Mouse (Mus musculus): ENCODE measurements around the gene Hspb11. TPM values are rescaled to one million over a fixed set of nuclear protein-coding genes. Genes with fewer than 3 reads are reported as not detected.

Gene Hspb11
- total RNA-seq, 4 experiments from 2014 or later = 18.9 to 24.1 (median 21.0) TPM

GRCm38 (mm10) chr4:107250494-107250893 is 2.9 kb upstream of the Hspb11 start:
- DNase-seq (ENCODE audit: low spot score in 2 of 2) = peak in 1 of 2 experiments; percentile 30

DNA sequence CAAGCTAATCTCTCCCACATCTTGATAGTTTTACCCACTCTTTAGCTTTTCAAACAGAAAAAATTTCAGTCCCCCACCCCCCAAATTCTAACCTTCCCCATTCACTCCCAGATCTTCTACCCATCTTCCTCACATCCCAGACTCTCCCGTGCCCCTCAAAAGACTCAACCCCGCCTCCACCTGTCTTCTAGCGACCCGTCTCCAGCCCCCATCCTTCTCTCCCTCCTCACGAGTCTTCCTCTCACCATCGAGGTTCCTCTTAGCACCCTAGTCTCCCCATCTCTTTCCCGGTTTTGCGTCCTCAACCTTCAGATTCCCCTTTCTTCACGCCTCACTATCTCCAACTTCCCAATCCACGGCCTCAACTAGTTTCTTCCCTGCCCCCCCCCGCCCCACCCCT is 871 bp upstream of the Hspb11 start:
- DNase-seq (ENCODE audit: low spot score in 2 of 2) = no peak

DNA sequence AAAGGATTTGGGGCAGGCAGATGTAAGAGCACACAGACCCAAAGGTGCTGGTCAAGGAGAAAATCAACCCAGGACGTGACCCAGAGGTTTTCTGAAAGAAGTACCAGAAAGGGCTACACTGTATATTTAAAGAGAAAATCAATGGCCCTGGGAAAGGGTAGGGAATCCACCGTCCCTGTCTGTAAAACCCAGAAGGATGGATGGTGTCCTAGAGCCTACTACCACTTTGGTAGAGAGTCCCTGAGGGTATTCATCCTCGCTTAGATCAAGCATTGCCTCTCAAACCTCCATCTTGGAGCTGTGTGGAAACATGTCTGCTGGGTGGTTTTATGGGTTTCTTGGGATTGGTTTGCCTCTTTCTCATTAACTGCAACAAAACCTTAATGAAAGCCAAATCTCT is 1.0 kb downstream of the Hspb11 start:
- no peak for DNase-seq (ENCODE audit: low spot score in 2 of 2)

GRCm38 (mm10) chr4:107260001-107260400 is 6.6 kb downstream of the Hspb11 start:
- no peak for DNase-seq (ENCODE audit: low spot score in 2 of 2)

DNA sequence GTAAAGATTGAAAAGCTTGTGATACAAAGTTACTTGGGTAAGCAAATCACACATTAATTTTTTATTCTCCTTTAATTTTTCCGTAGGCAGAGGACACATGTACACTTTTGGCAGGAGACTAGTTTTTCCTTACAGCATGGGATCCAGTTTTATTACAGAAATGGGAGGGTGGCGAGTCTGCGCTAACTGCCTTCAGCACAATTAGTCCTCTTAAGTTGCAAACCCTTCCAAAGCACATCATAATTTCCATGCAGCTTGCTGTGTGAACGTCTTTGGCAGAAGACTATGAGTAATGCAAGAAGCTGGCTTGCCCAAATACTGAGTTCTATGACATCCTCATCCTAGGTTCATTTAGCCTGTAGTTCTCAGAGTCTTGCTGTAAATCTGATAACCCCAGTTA is 20.3 kb downstream of the Hspb11 start:
- no peak for DNase-seq (ENCODE audit: low spot score in 2 of 2)

DNA sequence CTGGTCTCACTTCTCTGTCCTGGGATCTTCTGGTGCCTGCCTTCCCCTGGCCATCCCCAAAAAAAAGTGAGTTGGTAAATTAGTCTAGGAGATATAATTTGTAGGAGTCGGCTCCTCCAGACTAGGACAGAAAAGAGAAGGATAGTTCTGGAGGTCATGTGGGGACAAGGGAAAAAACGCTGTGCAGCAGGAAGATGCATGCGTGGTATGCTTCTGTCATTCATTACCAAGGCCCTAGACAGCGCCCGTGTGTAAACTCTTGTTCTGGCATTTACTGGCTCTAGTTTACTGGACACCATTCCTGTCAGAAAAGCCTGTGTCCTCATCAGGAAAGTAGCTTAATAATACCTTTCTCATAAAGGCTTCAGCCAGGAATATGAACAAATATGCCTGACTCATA is 21.1 kb downstream of the Hspb11 start:
- no peak for DNase-seq (ENCODE audit: low spot score in 2 of 2)

DNA sequence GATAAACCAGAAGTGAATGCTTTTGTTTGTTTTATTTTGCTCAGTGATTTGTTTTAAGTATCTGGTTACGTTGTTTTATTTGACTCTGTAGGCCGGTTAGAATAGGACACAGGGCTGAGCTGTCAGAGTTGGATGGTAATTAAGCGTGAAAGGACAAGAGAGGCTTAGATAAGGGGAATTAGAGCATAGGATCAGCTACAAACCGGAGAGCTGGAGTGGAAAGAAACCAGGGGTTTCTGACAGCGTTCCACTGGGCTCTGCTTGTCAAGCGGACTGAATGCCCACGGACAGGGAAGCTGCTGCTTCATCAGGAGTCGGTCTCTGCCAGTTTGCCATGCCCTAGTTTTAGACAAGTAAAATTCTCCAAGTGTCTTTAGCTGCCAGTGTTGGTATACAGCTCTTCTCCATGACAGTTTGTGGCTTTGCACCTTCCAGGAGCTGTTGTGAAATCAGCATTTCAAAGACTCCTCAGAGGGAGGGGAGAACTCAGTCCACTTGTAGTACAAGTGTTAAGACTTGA is 24.9 kb downstream of the Hspb11 start:
- no peak for DNase-seq (ENCODE audit: low spot score in 2 of 2)

DNA sequence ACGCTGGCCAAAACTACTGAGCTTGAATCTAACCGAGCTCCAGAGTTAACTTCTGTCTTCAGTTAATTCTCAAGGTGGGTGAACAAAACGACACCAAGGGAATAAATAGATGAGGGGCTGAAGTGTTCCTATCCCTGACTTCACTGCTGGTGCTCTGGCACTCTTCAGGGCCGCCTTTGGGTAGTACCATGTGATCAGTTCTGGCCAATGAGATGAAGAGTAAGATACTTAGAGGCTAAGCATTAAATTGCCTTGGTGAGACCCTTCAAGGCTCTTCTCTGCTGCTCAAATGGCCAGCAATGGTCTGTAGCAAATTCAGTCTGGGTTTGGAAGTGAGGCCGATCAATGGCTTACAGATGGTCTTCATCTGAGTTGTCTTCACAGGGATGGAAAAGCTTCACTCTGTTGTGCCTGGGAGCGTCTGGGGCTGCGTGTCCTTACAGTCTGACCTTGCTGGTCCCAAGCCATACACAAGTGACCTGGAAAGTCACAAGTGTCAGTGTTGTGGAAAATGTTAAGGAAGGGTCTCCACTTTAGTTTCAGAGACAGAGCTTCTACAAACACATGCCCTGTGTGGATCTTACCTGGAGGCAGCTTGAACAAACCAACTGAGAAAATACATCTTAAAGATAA is 27.6 kb downstream of the Hspb11 start:
- no peak for DNase-seq (ENCODE audit: low spot score in 2 of 2)

DNA sequence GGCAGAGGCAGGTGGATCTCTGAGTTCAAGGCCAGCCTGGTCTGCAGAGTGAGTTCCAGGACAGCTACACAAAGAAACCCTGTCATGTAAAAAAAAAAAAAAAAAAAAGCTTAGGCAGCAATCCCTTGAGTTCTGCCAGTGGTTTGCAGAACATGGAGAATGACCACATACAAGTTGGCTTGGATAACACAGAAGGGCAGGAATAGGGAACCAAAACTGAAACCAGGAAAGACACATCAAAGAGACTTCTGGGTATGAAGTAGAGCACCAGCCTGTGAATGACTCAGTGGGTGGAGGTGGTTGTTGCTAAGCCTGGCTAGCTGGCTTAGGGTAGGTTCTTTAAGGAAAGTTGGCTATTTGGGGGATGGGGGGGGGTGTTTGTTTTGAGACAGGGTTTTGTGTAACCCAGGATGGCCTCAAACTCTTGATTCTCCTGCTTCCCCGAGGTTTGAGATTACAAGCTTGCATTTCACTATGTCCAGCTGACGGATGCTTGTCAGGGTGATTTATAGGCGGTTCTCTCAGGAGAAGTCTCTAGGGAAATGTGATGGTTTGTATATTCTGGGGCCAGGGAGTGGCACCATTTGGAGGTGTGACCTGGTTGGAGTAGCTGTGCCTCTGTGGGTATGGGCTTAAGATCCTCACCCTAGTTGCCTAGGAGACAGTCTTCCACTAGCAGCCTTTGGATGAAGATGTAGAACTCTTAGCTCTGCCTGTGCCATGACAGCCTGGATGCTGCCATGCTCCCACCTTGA is 32.2 kb downstream of the Hspb11 start:
- no peak for DNase-seq (ENCODE audit: low spot score in 2 of 2)

DNA sequence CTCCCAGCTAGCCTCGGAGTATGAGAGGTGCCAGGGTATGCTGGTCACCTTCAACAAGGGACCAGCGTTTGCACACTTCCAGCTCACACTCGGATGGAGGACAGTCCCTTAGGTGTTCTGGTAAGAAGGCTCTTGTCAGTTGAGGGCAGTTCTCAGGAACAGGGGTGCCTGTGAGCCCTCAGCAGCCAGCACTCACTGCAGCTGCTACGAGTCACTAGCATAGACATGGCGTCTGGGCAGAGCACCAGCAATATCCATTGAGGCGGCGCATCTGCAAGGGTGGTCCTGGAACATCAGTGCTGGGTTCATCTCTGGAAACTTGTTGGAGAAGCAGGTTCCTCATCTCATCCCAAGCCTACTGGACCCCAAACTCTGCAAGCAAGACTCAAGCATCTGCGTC is 33.0 kb downstream of the Hspb11 start:
- no peak for DNase-seq (ENCODE audit: low spot score in 2 of 2)

- no peak for DNase-seq (ENCODE audit: low spot score in 2 of 2)
Observed at GRCm38 (mm10) chr4:107287517-107287916, 34.1 kb downstream of the Hspb11 start.

DNA sequence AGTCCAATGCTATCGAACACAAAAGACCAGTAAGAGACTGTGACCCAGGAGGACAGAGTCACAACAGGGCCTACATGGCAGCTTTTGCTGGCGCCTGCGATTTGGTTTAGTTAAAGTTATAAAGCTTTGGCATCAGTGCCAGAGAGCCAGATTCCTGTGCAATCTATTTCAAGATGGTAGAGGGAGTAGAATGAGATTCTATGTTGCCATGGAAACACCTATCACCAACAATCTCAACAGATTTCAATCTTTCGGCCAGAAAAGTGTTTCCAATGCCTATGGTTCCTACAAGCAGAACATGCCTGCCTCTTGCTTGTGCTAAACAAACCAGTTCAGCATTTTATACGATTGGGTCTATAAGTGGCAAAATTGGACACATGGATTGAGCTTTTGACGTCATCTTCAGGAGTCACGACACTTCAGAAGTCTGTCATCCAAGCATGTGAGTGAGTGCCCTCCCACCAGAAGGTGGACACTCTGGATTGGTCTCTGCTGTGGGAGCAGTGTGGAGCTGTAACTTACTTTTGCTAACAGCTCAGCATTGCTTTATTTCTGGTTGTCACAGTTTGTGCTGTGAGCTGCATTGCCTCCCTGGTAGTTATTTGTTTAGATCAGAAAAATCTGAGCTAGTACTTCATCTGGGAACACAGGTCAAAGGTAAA is 38.3 kb downstream of the Hspb11 start:
- DNase-seq (ENCODE audit: low spot score in 2 of 2) = peak; percentile 22 to 31

- no peak for DNase-seq (ENCODE audit: low spot score in 2 of 2)
Observed at GRCm38 (mm10) chr4:107292273-107292662, 38.9 kb downstream of the Hspb11 start.

DNA sequence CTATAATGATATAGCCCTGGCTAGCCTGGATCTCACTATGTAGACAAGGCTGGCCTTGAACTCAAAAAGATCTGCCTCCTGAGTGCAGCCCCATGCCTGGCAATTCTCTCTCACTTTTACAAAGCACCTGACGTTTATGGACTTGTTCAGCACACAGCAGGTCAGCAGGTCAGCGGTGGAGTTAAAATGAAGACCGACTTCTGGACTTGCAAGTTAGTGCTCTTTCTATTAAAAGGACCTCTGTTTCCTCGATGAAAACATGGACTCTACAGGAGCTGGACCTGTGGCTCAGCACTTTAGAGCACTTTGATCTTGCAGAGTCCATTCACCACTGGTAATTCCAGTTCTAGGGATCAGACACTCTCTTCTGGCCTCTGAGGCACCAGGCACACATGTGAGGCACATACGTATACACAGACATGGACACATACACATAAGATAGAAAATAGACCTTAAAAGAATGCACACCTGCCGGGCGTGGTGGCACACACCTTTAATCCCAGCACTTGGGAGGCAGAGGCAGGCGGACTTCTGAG is 44.7 kb downstream of the Hspb11 start:
- no peak for DNase-seq (ENCODE audit: low spot score in 2 of 2)

- no peak for DNase-seq (ENCODE audit: low spot score in 2 of 2)
Observed at GRCm38 (mm10) chr4:107299779-107300340, 46.5 kb downstream of the Hspb11 start.

DNA sequence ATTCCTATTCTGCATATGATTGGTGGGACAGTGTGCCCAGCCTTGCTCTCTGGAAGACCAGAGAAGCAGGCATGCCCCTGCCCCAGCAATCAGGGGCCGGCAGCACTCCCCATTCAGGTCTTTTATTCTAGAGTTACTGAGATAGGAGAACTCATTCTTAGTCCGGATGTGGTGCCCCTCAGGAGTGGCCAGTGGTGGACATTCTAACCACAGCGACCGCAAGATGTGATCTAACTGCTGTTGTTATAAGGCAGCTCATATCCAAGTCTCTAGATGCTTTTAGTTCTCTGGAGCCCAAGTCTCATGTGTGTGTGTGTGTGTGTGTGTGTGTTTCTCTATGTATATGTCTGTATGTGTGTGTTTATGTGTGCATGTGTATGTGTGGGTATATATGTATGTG is 47.0 kb downstream of the Hspb11 start:
- no peak for DNase-seq (ENCODE audit: low spot score in 2 of 2)

DNA sequence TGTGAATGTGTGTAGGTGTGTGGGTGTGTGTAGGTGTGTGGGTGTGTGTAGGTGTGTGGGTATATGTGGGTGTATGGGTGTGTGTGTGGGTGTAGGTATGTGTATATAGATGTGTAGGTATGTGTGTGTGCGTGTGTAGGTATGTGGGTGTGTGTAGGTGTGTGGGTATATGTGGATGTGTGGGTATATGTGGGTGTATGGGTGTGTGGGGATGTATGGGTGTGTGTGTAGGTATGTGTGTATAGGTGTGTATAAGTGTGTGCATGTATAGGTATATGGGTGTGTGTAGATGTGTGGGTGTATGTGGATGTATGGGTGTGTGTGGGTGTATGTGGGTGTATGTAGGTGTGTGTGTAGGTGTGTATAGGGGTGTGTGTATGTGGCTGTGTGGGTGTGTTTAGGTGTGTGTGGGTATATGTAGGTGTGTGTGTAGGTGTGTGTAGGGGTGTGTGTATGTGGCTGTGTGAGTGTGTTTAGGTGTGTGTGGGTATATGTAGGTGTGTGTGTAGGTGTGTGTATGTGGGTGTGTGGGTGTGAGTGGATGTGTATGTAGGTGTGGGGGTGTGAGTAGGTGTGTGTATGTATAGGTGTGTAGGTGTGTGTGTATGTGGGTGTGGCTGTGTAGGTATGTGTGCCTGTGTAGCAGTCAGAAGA is 47.6 kb downstream of the Hspb11 start:
- DNase-seq (ENCODE audit: low spot score in 2 of 2) = no peak

GRCm38 (mm10) chr4:107302221-107302620 is 48.8 kb downstream of the Hspb11 start:
- no peak for DNase-seq (ENCODE audit: low spot score in 2 of 2)

GRCm38 (mm10) chr4:107302832-107303231 is 49.4 kb downstream of the Hspb11 start:
- no peak for DNase-seq (ENCODE audit: low spot score in 2 of 2)

DNA sequence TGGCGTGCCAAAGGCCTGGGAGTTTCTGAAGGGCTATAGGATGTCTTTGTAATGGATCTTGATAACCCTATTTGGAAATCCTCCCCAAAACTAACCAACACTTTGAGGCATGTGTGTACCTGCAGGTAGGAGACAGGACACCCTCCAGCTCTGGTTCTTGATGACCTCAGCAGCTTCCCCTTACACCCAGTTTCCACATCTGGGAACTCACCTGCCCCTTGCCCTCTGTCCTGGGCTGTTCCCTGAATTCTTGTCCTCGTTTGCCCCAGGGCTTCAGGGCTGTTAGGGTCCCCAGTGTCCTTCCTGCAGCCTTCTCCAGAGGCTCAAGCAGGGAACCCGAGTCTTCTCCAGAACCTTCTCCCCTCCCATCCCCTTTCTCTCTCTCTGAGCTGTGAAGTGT is 50.1 kb downstream of the Hspb11 start:
- no peak for DNase-seq (ENCODE audit: low spot score in 2 of 2)

DNA sequence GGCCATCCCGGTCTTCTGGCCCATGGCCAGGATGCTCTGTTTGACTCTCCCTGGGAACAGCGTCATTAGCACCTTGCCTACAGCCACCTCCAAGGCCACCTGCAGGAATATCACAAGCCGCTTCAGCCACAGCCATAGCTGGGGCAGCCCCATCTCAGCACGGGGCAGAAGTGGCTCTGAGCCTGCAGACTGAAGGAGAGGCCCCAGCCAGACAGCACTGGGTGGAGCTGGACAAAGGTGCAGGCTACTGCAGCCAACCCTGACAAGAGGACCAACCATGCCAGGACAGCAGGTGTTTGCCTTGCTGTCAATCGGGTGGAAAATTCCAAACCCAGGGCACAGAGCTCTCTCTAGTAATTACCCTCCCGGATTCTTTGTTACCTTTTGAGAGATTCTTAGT is 53.6 kb downstream of the Hspb11 start, which contains the start of gene Dio1:
Gene Dio1, minus strand, starts transcription at position 204 of the 400 bp plus-strand sequence.
- no peak for DNase-seq (ENCODE audit: low spot score in 2 of 2)
